Mouse (Mus musculus) limb, embryonic 15.5 days (tissue): ENCODE measurements at regions not wholly inside any gene's neighbourhood (a gene's known extent, or its start where the extent isn't known, plus 50 kb on each side); places are given as distances from the start of the nearest gene placed in this dataset.

Experiments
- ATAC-seq: fragments of 200-750 bp; cut with Nextera tagmentation; 2 replicates; pipeline ENCODE4 v1.8.0; 2017; ENCODE audit warnings: low read depth, moderate TSS enrichment; ENCODE audit not compliant: insufficient number of reproducible peaks, low FRiP score, low TSS enrichment
- H3K27ac ChIP-seq: fragments of 300-500 bp; sonication (generic); 2 replicates; pipeline ENCODE4 v1.5.1; 2015; ENCODE audit warnings: moderate library complexity, mild to moderate bottlenecking, inconsistent platforms
- H3K27me3 ChIP-seq: fragments of 300-500 bp; sonication (generic); 2 replicates; pipeline ENCODE4 v1.6.1; 2015; ENCODE audit warnings: inconsistent platforms
- H3K36me3 ChIP-seq: fragments of 300-500 bp; sonication (generic); 2 replicates; pipeline ENCODE4 v1.6.1; 2015; ENCODE audit warnings: inconsistent platforms
- H3K4me1 ChIP-seq: fragments of 300-500 bp; sonication (generic); 2 replicates; pipeline ENCODE4 v1.6.1; 2015; ENCODE audit warnings: inconsistent platforms
- H3K4me2 ChIP-seq: fragments of 300-500 bp; sonication (generic); 2 replicates; pipeline ENCODE4 v1.6.1; 2015; ENCODE audit warnings: mild to moderate bottlenecking, inconsistent platforms
- H3K4me3 ChIP-seq: fragments of 300-500 bp; sonication (generic); 2 replicates; pipeline ENCODE4 v1.5.1; 2015; ENCODE audit warnings: mild to moderate bottlenecking, inconsistent platforms
- H3K9ac ChIP-seq: fragments of 300-500 bp; sonication (generic); 2 replicates; pipeline ENCODE4 v1.6.1; 2015; ENCODE audit warnings: inconsistent platforms
- H3K9me3 ChIP-seq: fragments of 300-500 bp; sonication (generic); 2 replicates; pipeline ENCODE4 v1.6.1; 2016; ENCODE audit warnings: inconsistent platforms
- WGBS: fragments of 180-500 bp; shearing (Covaris S2); methylation state at CpG from one replicate; pipeline ENCODE4 v1.1.7; 2015; 5-methylcytosine and 5-hydroxymethylcytosine counted together

DNA sequence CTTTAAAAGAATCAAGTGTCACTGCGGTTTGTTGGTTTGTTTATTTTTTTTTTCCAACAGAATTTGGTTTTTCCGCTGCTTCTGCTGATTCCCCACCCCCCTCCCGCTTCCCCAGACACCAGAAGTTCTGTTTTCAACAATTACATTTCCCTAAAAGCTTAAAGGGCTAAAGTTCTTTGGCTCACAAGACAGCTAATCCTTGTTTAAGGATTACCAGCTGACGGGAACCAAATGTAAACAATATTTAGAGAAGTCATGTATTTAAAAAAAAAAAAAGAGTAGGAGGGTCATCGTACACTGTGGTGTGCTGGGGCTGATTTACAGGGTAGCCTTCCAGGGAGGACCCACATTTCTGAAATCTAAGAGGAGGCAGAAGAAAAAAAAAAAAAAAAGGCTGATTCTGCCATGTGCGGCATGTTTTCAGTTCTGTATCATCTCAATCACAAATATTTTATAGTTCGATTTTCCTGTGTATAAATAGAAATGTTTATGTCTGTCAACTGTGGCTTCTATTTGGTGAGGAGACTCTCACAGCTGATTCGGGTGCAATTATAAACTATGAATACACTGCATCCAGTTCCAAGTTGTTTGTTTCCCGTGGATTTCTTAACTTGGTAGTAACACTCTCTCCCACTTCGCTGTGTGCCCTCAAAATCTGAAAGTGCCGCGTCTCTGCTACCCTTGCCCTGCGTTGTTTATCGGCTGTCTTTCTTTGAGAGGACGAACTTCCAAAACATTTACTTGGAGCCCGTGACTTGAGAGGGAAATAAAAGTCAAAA, 456.3 kb upstream of the Jarid2 start:
- Histone ChIP-seq H3K9ac (no peak overlapping the region), H3K4me1 (no peaks in the 10 kb centered on the region), H3K4me3 (no peak overlapping the region), H3K27ac (no peak overlapping the region), H3K9me3 (no peaks in the 10 kb centered on the region), H3K4me2 (no peak overlapping the region), H3K27me3 (no peaks in the 10 kb centered on the region), H3K36me3 (no peaks in the 10 kb centered on the region)
- 67% methylated on average over 16 of the region's 16 CpGs for WGBS
- ATAC-seq, result no peak

GRCm38 (mm10) chr13:44277952-44278351, 451.3 kb upstream of the Jarid2 start:
- H3K27ac ChIP-seq, result no peak overlapping the region
- H3K36me3 ChIP-seq, result no peaks in the 10 kb centered on the region
- ATAC-seq, result no peak
- no peaks in the 10 kb centered on the region for H3K9me3 ChIP-seq
- no peaks in the 10 kb centered on the region for H3K27me3 ChIP-seq
- H3K4me3 ChIP-seq, result no peak overlapping the region
- no peak overlapping the region for H3K4me2 ChIP-seq
- WGBS, result 80% methylated on average over 3 of the region's 3 CpGs
- H3K4me1 ChIP-seq, result peaks cover 20% of the 10 kb centered on the region
- no peak overlapping the region for H3K9ac ChIP-seq

- no peak overlapping the region for H3K4me3 ChIP-seq
- H3K9me3 ChIP-seq, result no peaks in the 10 kb centered on the region
- H3K27ac ChIP-seq, result no peak overlapping the region
- H3K36me3 ChIP-seq, result no peaks in the 10 kb centered on the region
- no peak overlapping the region for H3K9ac ChIP-seq
- ATAC-seq, result no peak
- H3K27me3 ChIP-seq, result no peaks in the 10 kb centered on the region
- H3K4me1 ChIP-seq, result peaks cover 21% of the 10 kb centered on the region
- H3K4me2 ChIP-seq, result no peak overlapping the region
- WGBS, result 38% methylated on average over 4 of the region's 4 CpGs
Measured at GRCm38 (mm10) chr13:44279036-44279435, 450.2 kb upstream of the Jarid2 start.

DNA sequence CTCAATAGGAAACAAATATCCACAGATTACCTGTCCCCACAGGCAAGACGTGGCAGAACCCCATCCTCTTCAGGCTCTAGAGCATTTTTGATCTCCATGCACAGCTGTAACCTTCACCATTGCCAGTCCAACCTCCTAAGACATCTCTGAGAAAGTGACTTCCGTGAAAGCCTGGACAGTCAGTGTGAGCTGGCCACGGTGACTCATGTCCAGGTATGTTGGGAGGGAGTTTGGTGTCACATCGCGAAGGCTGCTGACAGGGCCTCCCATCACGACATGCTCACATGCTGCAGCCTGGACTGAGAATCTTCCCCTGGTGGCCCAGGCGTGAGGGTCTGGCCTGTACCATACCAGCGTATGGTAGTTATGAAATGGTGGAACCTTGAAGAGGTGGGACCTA, 449.0 kb upstream of the Jarid2 start:
- 98% methylated on average over 8 of the region's 8 CpGs for WGBS
- H3K4me1 ChIP-seq, result peaks cover 21% of the 10 kb centered on the region

DNA sequence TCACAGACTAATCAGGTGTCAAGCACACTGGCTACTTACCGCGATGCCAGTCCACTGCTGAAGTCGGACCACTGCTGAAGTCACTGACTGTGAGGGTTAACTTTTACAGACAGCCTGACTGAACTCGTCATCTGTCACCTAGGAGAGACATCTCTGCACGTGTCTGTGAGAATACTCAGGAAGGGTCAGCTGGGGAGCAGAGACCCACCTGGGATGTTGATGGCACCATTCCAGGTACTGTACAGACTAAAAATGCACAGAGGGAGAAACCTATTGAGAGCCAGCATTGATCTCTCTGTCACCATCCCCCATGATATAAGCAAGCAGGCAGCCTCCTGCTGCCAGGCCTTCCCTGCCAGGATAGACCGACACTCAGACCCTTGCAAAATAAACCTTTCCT, 447.5 kb upstream of the Jarid2 start:
- H3K9ac ChIP-seq, result no peak overlapping the region
- no peak overlapping the region for H3K4me2 ChIP-seq
- H3K4me1 ChIP-seq, result peaks cover 21% of the 10 kb centered on the region
- H3K27ac ChIP-seq, result no peak overlapping the region
- H3K9me3 ChIP-seq, result no peaks in the 10 kb centered on the region
- H3K27me3 ChIP-seq, result no peaks in the 10 kb centered on the region
- H3K36me3 ChIP-seq, result no peaks in the 10 kb centered on the region
- no peak overlapping the region for H3K4me3 ChIP-seq
- 54% methylated on average over 6 of the region's 6 CpGs for WGBS
- no peak for ATAC-seq

More for the DNA sequence above, 449.0 kb upstream of the Jarid2 start:
- H3K9me3 ChIP-seq, result no peaks in the 10 kb centered on the region
- no peaks in the 10 kb centered on the region for H3K27me3 ChIP-seq
- no peak for ATAC-seq
- H3K9ac ChIP-seq, result no peak overlapping the region
- H3K4me2 ChIP-seq, result no peak overlapping the region
- no peak overlapping the region for H3K4me3 ChIP-seq
- H3K27ac ChIP-seq, result no peak overlapping the region
- no peaks in the 10 kb centered on the region for H3K36me3 ChIP-seq

GRCm38 (mm10) chr13:44282306-44282705, 447.0 kb upstream of the Jarid2 start:
- no peaks in the 10 kb centered on the region for H3K9me3 ChIP-seq

DNA sequence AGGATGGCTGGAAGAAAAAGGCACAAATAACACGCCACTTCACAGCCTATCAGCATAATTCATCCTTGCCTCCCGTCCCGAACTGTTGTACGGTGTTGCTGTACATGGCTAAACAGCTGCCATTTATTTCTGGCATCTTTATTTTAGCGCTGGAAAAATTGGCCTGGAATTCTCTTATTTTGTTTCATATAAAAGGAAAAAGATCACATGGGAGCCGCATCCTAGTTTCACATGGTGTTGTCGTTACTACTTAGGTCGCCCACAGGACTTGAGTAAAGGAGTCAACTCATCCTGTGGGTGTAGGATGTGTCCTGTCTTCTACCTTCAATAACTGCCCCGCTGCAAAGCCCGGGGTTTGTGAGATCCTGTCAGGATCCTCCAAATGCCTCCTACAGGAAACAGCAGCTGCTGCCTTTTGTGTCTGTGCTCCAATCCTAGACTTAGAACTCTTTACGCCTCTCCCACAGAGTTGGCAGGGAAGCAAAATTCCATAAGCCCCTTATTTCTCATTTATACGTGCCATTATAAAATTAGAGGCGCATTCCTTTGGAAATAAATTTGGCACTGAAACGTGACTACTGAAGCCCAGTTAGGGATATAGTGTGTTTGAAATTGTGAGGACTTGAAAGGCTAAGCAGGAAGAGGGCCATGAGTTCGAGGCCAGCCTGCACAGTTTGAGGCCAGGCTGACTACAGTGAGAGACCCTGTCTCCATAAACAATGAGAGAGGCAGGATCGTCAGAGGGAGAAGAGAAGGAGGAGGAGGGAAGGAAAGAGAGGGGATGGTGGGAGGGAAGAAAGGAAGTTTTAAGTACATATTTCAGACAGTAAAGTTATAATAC, 446.3 kb upstream of the Jarid2 start:
- no peaks in the 10 kb centered on the region for H3K9me3 ChIP-seq
- no peaks in the 10 kb centered on the region for H3K36me3 ChIP-seq
- H3K4me1 ChIP-seq, result peaks cover 21% of the 10 kb centered on the region
- peak; percentile 63; the same call in 1 of the 2 replicates for ATAC-seq
- no peak overlapping the region for H3K4me2 ChIP-seq
- no peak overlapping the region for H3K9ac ChIP-seq
- 35% methylated on average over 16 of the region's 16 CpGs for WGBS
- peak overlapping the region; percentile 69 for H3K27ac ChIP-seq
- no peak overlapping the region for H3K4me3 ChIP-seq
- H3K27me3 ChIP-seq, result no peaks in the 10 kb centered on the region

More at GRCm38 (mm10) chr13:44282306-44282705, 447.0 kb upstream of the Jarid2 start:
- H3K36me3 ChIP-seq, result no peaks in the 10 kb centered on the region
- no peak for ATAC-seq
- 58% methylated on average over 9 of the region's 9 CpGs for WGBS
- H3K27ac ChIP-seq, result peak overlapping the region; percentile 69; the same call in 1 of the 2 replicates
- H3K4me2 ChIP-seq, result no peak overlapping the region
- H3K27me3 ChIP-seq, result no peaks in the 10 kb centered on the region
- H3K4me1 ChIP-seq, result peaks cover 21% of the 10 kb centered on the region
- H3K4me3 ChIP-seq, result no peak overlapping the region
- H3K9ac ChIP-seq, result no peak overlapping the region

GRCm38 (mm10) chr13:44285881-44286280, 443.4 kb upstream of the Jarid2 start:
- Histone ChIP-seq H3K4me1 (peaks cover 14% of the 10 kb centered on the region), H3K27me3 (no peaks in the 10 kb centered on the region), H3K4me3 (no peak overlapping the region), H3K9me3 (no peaks in the 10 kb centered on the region), H3K4me2 (no peak overlapping the region), H3K36me3 (no peaks in the 10 kb centered on the region), H3K27ac (no peak overlapping the region), H3K9ac (no peak overlapping the region)
- ATAC-seq, result no peak
- 97% methylated on average over 1 of the region's 1 CpGs for WGBS

DNA sequence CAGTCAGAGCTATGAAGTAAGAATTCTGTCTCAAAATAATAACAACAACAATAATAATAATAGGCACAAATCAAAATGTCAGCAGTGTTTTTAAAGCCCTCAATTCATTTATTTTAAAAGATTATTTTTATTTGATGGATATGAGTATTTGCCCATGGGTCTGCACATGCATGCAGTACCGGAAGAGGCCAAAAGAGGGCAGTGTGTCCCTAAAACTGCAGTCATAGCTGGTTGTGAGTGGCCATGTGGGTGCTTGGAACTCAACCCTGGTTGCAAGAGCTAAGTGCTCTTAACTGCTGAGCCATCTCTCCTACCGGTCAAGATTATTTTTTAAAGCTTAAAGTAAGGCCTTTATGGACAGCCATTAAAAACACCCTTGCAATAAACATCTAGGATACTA, 439.1 kb upstream of the Jarid2 start:
- Histone ChIP-seq H3K4me3 (no peak overlapping the region), H3K27me3 (no peaks in the 10 kb centered on the region), H3K4me1 (peaks cover 16% of the 10 kb centered on the region), H3K36me3 (no peaks in the 10 kb centered on the region), H3K27ac (no peak overlapping the region), H3K9ac (no peak overlapping the region), H3K4me2 (no peak overlapping the region), H3K9me3 (no peaks in the 10 kb centered on the region)
- no peak for ATAC-seq
- WGBS, result 99% methylated on average over 2 of the region's 2 CpGs

DNA sequence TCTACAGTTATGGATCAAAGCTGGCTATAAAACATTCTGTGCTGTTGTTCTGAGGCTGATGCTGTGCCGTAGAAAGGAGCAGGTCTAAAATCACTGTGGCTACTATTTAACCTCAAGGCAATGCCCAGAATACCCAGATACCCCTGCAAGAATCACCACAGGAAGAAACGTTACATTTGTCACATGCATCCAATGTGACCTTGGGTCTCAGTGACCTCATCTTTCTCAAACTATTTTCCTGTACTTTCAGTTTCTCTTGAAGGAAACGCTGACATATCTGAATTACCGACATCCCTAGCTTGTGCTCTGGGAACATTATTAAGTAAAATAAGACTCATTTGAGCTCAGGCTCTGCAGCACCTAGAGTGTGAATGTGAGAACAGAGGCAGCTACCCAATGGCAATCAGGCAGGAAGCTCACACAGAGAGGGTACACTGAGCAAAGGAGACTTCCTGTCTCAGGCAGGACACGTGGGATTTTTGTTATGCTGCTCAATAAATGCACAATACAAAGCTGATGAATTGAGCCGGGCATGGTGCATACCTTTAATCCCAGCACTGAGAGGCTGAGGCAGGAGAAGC, 436.7 kb upstream of the Jarid2 start:
- ATAC-seq, result no peak
- no peak overlapping the region for H3K4me2 ChIP-seq
- H3K4me3 ChIP-seq, result no peak overlapping the region
- H3K27me3 ChIP-seq, result no peaks in the 10 kb centered on the region
- H3K27ac ChIP-seq, result no peak overlapping the region
- H3K9me3 ChIP-seq, result no peaks in the 10 kb centered on the region
- no peaks in the 10 kb centered on the region for H3K36me3 ChIP-seq
- peaks cover 22% of the 10 kb centered on the region for H3K4me1 ChIP-seq
- 60% methylated on average over 6 of the region's 6 CpGs for WGBS
- no peak overlapping the region for H3K9ac ChIP-seq

GRCm38 (mm10) chr13:44293736-44294416, 435.4 kb upstream of the Jarid2 start:
- Histone ChIP-seq H3K9me3 (no peaks in the 10 kb centered on the region), H3K4me1 (peaks cover 22% of the 10 kb centered on the region), H3K27ac (peak overlapping the region; percentile 68), H3K9ac (no peak overlapping the region), H3K4me3 (no peak overlapping the region), H3K36me3 (no peaks in the 10 kb centered on the region), H3K27me3 (no peaks in the 10 kb centered on the region), H3K4me2 (no peak overlapping the region)
- peak; percentile 87; the same call in 1 of the 2 replicates for ATAC-seq
- WGBS, result 47% methylated on average over 15 of the region's 15 CpGs
